Comparison of ENCODE assay signal across 9 mouse cellular contexts in genomic region chr11:11948321-11948987, GRCm38 (mm10). TPM values are rescaled to one million over a fixed set of nuclear protein-coding genes. Genes with fewer than 3 reads are reported as not detected.
DNase-seq lines count a peak whose midpoint lies in the region; ATAC-seq and TF ChIP-seq lines count a peak whose summit lies in the region.
"Had no signal": no experiment of that assay in that cellular context is flagged by ENCODE, and none has a peak within 500 bp of the region (broad histone marks: within the 10 kb centered on the region; RNA-seq: fewer than 3 reads in every experiment).

No protein-coding gene starts in this region.

- peak; percentile 24; the same call in 1 of the 2 replicates for ATAC-seq in heart, postnatal 0 days (ENCODE audit: insufficient read depth, low read depth)
- peak; percentile 83 for ATAC-seq in stomach, embryonic 15.5 days (ENCODE audit: insufficient read depth, low FRiP score, low read depth)

- H3K4me2 ChIP-seq in heart, postnatal 0 days (ENCODE audit: low read depth, low read length) = no peak overlapping the region
- H3K4me2 ChIP-seq in stomach, embryonic 15.5 days = no peak overlapping the region; the same call in 1 of the 2 replicates

- H3K9ac ChIP-seq in heart, postnatal 0 days (replicated peaks; ENCODE audit: low read depth, low read length) = peak overlapping the region; percentile 11; the same call in 1 of the 2 replicates
- H3K9ac ChIP-seq in stomach, embryonic 15.5 days = no peak overlapping the region

- H3K4me1 ChIP-seq in heart, postnatal 0 days (ENCODE audit: control insufficient read depth, insufficient read depth) = peaks cover 42% of the 10 kb centered on the region
- H3K4me1 ChIP-seq in stomach, embryonic 15.5 days = peaks cover 19% of the 10 kb centered on the region

- no peak for DNase-seq in heart, postnatal 0 days (ENCODE audit: low spot score)
- DNase-seq in heart, postnatal 36 days = no peak
- DNase-seq in retina, postnatal 1 day = peak; percentile 6
- no peak for DNase-seq in retina, embryonic 14.5 days (ENCODE audit: low spot score)
- peak; percentile 49 for DNase-seq in forelimb bud, embryonic 11.5 days (ENCODE audit: low read depth, low spot score)
- no peak for DNase-seq in MN1 (ENCODE audit: low spot score)
- DNase-seq in frontal cortex, postnatal 10 days (ENCODE audit: low spot score in 2 of 2) = no peak

- H3K36me3 ChIP-seq in heart, postnatal 0 days (replicated peaks; ENCODE audit: control insufficient read depth, insufficient read depth, low read length) = peaks cover 66% of the 10 kb centered on the region
- peaks cover 14% of the 10 kb centered on the region for H3K36me3 ChIP-seq in stomach, embryonic 15.5 days

- H3K27me3 ChIP-seq in heart, postnatal 0 days (ENCODE audit: control insufficient read depth, insufficient read depth, low read length) = no peaks in the 10 kb centered on the region
- no peaks in the 10 kb centered on the region for H3K27me3 ChIP-seq in stomach, embryonic 15.5 days (replicated peaks)

- no peaks in the 10 kb centered on the region for H3K9me3 ChIP-seq in heart, postnatal 0 days (replicated peaks; ENCODE audit: control insufficient read depth, low read length)
- H3K9me3 ChIP-seq in stomach, embryonic 15.5 days = no peaks in the 10 kb centered on the region

- no peak overlapping the region for H3K4me3 ChIP-seq in heart, postnatal 0 days (ENCODE audit: low read depth, low read length)
- no peak overlapping the region for H3K4me3 ChIP-seq in stomach, embryonic 15.5 days (replicated peaks)
- H3K4me3 ChIP-seq: erythroblast, embryonic 14.5 days had no signal

- TF ChIP-seq EP300 in heart, postnatal 0 days (IDR thresholded peaks at IDR 0.05; ENCODE audit: low read depth) = no peak

- peak overlapping the region; percentile 75 for H3K27ac ChIP-seq in heart, postnatal 0 days (ENCODE audit: low read depth)
- H3K27ac ChIP-seq in stomach, embryonic 15.5 days = peak overlapping the region; percentile 94

- intact Hi-C loops in heart, postnatal 36 days (cut with DNase I) = no loop called here

- WGBS in heart, postnatal 0 days = 29% methylated on average over 9 of the region's 9 CpGs
- WGBS in stomach, embryonic 15.5 days = 21% methylated on average over 9 of the region's 9 CpGs

- TF ChIP-seq CTCF in heart, postnatal 0 days (IDR thresholded peaks at IDR 0.05; ENCODE audit: low read depth) = no peak

RNA-seq across cellular contexts. Expression of gene Ddc, which starts 50.5 kb away (rescaled TPM):
- total RNA-seq in heart, postnatal 0 days (2014; rRNA removed; ENCODE audit: low replicate concordance) = 248 and 309 TPM in 2 replicates
- polyA plus RNA-seq in heart, postnatal 0 days (2015; fragmentation: Nextera tagmentation; extraction: Ambion mirVana) = 129 and 140 TPM in 2 replicates
- 1 to 10 TPM; 2.1 to 2.4 TPM for total RNA-seq in heart, postnatal 36 days (2021)
- polyA plus RNA-seq in stomach, embryonic 15.5 days (2015; fragmentation: Nextera tagmentation; extraction: Ambion mirVana) = 48.5 and 57.0 TPM in 2 replicates

Comparison
In these comparisons a context has a peak if more than half of its experiments do, and no peak if none do; other contexts are left out.
1. DNase-seq: peak in retina, postnatal 1 day (single experiment) and forelimb bud, embryonic 11.5 days (single experiment); none in heart, postnatal 0 days (single experiment), heart, postnatal 36 days (0 of 2), retina, embryonic 14.5 days (single experiment), MN1 (single experiment) and frontal cortex, postnatal 10 days (0 of 2).
2. RNA of gene Ddc, which starts 50.5 kb away (total RNA-seq): 248 to 309 TPM in heart, postnatal 0 days; 2.1 to 2.4 TPM in heart, postnatal 36 days; every median in the first group is over 10 times any median in the second.